Mouse (Mus musculus): ENCODE measurements around the gene Mrps35. TPM values are rescaled to one million over a fixed set of nuclear protein-coding genes. Genes with fewer than 3 reads are reported as not detected.

Mrps35 gene
- total RNA-seq, 1 experiment from 2014 or later = 43.6 TPM

DNA sequence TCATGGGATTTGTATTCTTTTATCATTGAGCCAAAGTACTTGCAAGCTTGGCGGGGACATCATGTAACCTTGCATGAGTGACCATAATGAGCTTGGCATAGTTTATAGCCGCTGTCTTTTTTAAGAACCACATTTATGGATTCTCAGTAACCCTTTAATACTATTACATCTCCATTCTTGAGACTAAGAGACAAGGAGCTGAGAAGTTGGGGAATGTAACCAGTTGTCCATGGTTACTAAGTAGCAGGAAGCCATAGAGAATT lies 19.5 kb upstream of the Mrps35 start:
- no peak for ATAC-seq (replicated peaks in 1 of 2; ENCODE audit: insufficient read depth in 1 of 2, low FRiP score in 2 of 2, low TSS enrichment in 1 of 2, low read depth in 1 of 2, poor library complexity in 2 of 2, severe bottlenecking in 2 of 2)

DNA sequence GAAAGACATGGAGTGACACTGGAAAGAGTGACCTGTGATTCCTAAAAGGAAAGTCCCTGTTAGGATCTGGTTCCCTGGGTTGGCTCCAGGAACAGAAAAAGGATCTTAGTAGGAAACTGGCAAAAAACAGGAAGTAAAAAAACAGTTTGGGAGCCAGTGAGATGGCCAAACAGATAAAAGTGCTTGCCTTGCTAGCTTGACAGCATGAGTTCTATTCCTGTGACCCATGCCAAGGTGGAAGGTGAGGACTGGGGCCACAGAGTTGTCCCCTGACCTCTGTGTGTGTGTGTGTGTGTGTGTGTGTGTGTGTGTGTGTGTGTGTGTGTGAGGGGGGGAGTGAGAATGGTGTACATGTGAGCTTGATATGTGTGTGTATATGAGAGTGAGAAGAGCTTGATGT lies 19.0 kb upstream of the Mrps35 start:
- ATAC-seq (replicated peaks in 1 of 2; ENCODE audit: insufficient read depth in 1 of 2, low FRiP score in 2 of 2, low TSS enrichment in 1 of 2, low read depth in 1 of 2, poor library complexity in 2 of 2, severe bottlenecking in 2 of 2) = no peak

DNA sequence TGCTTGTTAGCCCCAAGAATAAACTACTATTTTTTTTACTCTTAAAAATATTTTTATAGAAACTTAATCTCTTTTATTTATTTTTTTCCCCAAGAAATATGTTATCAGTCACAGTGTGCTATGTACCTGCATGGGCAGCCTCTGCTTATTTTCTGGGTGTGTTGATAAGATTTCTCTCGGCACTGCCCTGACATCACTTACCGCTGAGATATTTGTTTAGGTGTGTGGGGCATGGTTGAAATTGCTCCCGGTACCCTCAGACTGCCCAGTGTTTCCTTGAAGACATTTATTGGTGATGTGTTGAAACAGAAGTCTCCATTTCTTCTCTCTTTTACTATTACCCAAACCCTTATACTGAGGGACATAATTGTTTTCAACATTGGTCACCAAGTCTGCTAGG lies 17.8 kb upstream of the Mrps35 start:
- no peak for ATAC-seq (replicated peaks in 1 of 2; ENCODE audit: insufficient read depth in 1 of 2, low FRiP score in 2 of 2, low TSS enrichment in 1 of 2, low read depth in 1 of 2, poor library complexity in 2 of 2, severe bottlenecking in 2 of 2)

DNA sequence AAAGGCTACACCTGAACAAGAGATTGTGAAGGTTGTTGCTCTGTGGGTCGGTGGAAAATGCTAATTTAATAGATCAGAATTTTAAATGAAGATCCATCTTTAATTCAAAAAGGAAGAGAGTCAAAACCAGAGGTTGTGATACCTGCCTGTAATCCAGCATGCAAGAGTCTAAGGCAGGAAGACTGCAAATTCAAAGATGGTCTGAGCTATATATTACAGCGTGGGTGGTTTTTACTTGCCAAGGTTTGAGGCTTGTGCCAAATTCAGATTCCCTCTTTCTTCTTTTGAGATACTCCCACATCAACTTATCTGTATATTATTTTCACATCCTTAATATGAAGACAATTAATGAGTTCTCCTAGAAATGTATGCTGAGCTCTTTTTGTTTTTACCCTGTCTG lies 14.2 kb upstream of the Mrps35 start:
- ATAC-seq (replicated peaks in 1 of 2; ENCODE audit: insufficient read depth in 1 of 2, low FRiP score in 2 of 2, low TSS enrichment in 1 of 2, low read depth in 1 of 2, poor library complexity in 2 of 2, severe bottlenecking in 2 of 2) = no peak

DNA sequence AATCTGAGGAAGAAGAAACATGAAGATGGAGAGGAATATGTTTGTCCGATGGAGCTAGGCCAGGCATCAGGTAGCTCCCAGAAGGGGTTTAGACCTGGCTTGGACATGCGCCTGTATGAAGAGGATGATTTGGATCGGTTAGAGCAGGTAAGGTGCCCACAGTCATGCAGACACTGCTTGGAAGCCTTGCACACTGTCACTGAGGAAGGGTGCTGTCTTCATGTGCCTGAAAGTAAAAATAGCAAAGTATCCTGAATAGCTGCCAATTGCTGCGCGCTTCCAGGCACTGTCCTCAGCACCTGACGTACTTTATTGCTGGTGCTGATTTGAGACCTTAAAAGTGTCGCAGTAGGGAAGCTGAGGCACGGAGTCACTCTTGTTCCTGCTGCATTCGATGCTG lies 13.0 kb upstream of the Mrps35 start:
- no peak for ATAC-seq (replicated peaks in 1 of 2; ENCODE audit: insufficient read depth in 1 of 2, low FRiP score in 2 of 2, low TSS enrichment in 1 of 2, low read depth in 1 of 2, poor library complexity in 2 of 2, severe bottlenecking in 2 of 2)

DNA sequence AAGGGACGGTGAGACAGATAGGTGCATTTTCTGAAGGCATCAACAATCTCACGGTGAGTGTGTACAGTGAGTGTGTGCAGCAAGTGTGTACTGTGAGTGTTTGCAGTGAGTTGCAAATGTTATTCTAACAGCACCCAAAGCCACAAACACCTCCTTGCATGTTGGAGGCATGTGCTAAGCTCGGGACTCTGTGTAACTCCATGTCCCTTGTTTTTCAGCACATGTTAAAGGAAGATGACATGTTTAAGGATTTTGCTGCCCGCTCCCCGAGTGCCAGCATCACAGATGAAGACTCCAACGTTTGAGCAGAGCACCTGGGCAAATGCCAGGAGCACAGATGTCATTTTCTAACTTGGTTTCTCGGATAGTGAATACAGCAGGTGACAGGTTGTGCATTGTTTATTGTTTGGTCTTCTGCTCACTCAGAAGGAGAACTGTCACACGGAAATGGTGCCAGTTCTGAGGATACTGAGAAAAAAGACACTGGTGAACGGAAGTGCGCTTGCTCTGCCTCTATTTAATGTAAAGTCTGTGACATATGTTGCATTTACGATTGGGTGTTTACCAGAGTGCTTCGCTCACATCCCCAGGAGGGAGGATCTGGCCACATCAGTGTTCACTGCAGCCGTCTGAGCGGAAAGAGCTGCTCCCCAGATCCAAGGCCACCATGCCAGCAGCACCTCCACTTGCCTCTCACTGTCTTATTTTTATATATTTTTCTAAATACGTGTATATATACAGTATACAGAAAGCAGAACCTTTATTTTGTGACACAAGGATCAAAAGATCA lies 12.3 kb upstream of the Mrps35 start:
- ATAC-seq (replicated peaks in 1 of 2; ENCODE audit: insufficient read depth in 1 of 2, low FRiP score in 2 of 2, low TSS enrichment in 1 of 2, low read depth in 1 of 2, poor library complexity in 2 of 2, severe bottlenecking in 2 of 2) = no peak

DNA sequence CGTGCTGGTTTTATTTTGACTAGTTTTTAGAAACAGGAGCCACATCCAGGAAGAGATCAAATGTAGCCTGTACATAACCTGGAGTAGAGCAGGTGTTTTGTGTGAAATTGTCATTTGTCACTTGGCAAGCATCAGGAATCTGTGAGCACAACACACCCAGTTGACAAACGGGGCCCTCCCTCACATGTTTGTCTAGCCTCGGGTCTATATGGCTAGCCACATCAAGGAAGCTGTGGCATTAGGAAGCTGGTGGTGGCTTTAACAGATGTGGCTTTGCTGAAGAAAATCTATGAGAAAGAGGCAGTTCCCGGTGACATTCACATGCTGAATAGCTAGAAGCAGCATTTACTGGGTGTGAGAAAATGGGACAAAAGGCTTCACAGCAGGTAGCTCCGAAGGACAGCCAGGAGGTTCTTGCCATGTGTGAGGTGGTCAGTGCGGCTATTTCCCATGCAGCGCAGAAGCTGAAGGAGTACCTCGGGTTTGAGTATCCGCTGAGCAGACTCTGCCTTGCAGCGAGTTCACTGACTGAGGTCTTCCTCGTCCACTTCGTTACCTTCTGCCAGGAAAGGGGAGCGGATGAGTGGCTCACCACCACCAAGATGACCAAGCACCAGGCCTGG lies 10.2 kb upstream of the Mrps35 start, which contains the start of gene Rep15:
Gene Rep15, plus strand, starts transcription at position 282 of the 623 bp plus-strand sequence.
- no peak for ATAC-seq (replicated peaks in 1 of 2; ENCODE audit: insufficient read depth in 1 of 2, low FRiP score in 2 of 2, low TSS enrichment in 1 of 2, low read depth in 1 of 2, poor library complexity in 2 of 2, severe bottlenecking in 2 of 2)

DNA sequence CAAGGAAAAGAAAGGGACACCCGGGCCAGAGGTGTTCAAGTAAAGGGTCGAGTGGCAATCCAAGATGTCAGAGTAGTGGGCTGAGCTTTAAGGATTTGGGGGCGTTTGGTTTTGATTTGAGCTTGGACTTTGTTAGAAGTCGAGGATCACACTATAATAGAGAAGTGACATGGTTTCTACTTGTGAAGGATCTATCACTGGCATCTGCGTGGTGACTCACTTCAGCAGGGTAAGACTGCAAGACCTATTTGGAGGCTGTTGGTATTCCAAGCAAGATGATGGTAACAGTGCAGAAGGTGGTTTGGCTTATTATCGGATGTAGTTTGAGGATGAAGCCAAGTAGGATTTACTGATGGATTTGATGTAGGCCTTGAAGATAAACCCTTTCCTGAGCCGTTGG lies 1.1 kb downstream of the Mrps35 start:
- no peak for ATAC-seq (replicated peaks in 1 of 2; ENCODE audit: insufficient read depth in 1 of 2, low FRiP score in 2 of 2, low TSS enrichment in 1 of 2, low read depth in 1 of 2, poor library complexity in 2 of 2, severe bottlenecking in 2 of 2)

DNA sequence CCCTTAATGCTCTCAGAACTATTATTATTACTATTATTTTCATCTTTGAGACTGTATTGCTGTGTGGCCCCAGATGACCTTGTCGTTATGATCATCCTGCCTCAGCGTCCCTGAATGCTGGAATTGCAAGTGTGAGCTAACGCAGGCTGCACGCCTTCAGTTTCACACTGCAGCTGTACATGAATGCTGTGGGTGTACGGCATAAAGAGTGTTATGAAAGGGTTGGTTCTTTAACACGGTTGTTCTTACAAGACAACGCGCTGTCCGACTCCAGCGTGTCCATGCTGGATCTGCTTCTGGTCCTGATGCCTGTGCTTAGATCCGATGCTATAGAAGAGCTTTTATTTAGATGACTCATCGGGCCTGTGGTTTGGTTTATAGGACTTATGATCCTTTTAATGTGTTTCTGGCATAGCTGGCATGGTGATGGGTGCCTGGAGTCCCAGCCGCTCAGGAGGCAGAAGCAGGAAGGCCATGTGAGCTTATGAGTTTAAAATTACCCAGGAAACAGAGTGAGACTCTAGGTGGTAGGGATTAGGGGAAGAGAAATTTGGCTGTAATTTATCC lies 6.8 kb downstream of the Mrps35 start:
- no peak for ATAC-seq (replicated peaks in 1 of 2; ENCODE audit: insufficient read depth in 1 of 2, low FRiP score in 2 of 2, low TSS enrichment in 1 of 2, low read depth in 1 of 2, poor library complexity in 2 of 2, severe bottlenecking in 2 of 2)

DNA sequence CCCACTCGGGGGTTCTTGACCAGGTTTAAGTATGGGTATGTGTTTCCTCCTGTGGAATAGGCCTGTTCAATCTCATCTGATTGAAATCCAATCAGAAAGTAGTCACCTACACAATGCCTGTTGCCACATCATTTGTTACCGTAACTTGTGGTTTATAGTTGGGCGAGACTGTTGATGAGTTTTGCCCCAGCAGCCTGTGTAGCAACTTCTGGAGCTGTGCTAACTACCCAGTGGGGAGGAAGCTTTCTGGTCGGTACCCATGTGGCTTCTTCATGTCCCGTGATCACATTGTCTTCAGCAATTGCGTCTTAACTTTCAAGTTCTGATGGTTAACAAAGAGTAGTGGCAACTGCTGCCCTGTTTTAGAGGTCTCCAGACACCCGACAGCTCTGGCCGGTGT lies 9.1 kb downstream of the Mrps35 start:
- peak; percentile 62 to 87; a peak in 2 of 4 replicates for ATAC-seq (replicated peaks in 1 of 2; ENCODE audit: insufficient read depth in 1 of 2, low FRiP score in 2 of 2, low TSS enrichment in 1 of 2, low read depth in 1 of 2, poor library complexity in 2 of 2, severe bottlenecking in 2 of 2)

DNA sequence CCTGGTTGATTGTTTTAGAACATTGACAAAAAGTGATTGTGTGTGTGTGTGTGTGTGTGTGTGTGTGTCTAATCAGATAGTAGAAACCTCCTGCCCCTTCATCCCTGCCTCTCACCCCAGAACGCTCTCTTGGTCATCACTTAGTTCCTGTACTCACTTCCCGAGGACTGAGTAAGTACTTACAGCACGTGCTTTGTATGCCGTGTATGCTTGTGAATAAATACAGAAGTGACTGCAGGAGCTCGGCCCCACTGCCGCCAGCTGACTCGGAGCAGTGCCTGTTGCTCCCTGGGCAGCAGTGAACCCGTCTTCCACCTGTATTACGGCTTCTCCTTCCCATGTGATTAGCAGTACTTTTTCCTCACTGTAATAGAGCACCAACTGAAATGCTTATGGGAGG lies 9.9 kb downstream of the Mrps35 start:
- ATAC-seq (replicated peaks in 1 of 2; ENCODE audit: insufficient read depth in 1 of 2, low FRiP score in 2 of 2, low TSS enrichment in 1 of 2, low read depth in 1 of 2, poor library complexity in 2 of 2, severe bottlenecking in 2 of 2) = peak in 1 of 2 experiments; percentile 30; a peak in 1 of 4 replicates

DNA sequence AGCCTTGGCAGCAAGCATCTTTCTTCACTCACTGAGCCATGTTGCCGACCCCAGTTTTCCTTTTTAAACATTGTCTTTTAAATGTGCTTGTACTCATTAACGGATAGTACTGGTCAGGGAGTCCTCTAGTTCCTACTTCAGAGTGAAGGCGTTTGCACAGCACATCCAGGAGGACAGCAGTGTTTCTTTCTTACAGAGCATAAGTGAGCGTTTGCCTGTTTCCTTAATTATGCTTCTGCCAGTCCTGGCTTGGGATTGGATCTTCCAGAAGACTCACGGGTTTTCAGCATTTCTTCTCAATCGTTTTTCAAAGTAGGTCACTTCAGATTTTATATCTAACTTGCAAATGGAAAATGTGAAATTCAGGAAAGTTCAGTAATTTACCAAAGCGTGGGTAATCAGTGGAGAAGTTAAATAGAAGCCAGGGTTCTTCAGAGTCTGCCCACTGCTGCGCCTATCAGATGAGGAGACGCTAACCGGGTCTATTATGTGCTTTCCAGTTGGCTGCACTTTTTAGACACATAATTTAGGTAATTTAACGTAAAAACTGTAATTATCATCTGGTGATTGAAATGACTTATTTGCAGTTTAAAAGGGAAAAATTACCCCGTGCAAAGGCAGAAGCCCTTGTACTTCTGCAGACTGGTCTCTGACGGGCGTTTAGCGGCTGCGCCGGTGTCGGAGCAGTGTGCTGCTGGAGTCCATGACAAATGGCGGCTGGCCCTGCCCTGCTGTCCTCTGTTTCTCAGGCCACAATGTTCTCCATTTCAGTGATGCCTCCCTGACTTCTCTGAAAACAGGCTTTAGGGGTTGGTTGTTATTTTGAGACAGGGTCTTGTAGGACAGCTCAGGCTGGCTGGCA lies 11.5 kb downstream of the Mrps35 start:
- ATAC-seq (replicated peaks in 1 of 2; ENCODE audit: insufficient read depth in 1 of 2, low FRiP score in 2 of 2, low TSS enrichment in 1 of 2, low read depth in 1 of 2, poor library complexity in 2 of 2, severe bottlenecking in 2 of 2) = no peak

DNA sequence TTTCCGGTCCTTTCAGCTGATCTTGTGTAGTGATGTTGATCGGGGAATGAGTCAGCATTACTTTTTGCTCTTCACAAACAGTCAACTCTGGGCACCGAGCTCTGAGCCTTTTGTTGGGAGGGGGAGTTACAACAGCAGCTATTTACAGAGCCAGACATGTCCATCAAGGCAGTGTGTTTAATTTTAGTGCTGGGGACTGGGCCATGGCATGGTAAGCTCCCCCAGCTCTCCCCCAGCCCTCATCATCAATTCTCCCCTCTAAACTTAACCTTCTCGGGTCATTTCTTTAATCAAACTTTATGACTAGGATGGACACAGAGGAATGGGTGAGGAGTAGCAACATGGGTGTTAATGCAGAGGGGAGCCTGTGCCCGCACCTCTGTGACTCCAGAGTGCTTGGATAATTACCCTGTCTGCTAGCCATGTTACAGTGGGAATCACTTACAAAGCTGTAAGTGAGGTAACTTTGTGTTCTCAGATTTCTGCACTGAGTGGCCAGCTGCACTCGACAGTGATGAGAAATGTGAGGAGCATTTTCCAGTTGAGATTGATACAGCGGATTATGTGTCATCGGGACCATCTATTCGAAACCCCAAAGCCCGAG lies 12.9 kb downstream of the Mrps35 start:
- no peak for ATAC-seq (replicated peaks in 1 of 2; ENCODE audit: insufficient read depth in 1 of 2, low FRiP score in 2 of 2, low TSS enrichment in 1 of 2, low read depth in 1 of 2, poor library complexity in 2 of 2, severe bottlenecking in 2 of 2)

DNA sequence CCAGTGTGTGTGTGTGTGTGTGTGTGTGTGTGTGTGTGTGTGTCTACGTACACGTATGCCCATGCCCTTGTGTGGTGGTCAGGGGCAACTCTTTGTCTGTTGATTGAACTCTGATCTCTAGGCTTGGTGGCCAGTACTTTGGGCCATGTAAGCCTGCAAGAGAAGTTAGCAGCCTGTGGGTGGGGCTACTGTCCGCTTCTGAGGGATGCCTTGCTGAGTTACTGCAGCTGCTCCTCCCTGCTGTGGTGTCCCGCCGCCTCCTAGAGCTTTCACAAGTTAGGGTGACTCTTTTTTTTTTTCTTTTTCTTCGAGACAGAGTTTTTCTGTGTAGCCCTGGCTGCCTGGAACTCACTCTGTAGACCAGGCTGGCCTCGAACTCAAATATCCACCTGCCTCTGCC lies 16.8 kb downstream of the Mrps35 start:
- ATAC-seq (replicated peaks in 1 of 2; ENCODE audit: insufficient read depth in 1 of 2, low FRiP score in 2 of 2, low TSS enrichment in 1 of 2, low read depth in 1 of 2, poor library complexity in 2 of 2, severe bottlenecking in 2 of 2) = no peak

DNA sequence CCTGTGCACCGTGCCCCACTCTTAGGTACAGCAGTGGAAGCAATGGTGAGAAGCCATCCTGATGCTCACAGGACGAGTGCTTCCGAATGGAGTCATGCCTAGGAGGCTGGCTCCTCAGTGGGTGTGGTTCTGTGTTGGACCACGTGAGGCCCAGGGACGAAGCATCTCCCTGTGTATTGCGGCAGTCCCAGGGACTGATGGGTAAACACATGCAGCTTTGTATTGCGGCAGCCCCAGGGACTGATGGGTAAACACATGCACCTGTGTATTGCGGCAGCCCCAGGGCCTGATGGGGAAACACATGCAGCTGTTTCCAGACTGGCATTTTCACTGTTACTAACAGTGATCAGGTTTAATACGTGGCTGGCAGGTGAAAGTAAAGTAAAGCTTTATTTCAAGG lies 19.1 kb downstream of the Mrps35 start:
- no peak for ATAC-seq (replicated peaks in 1 of 2; ENCODE audit: insufficient read depth in 1 of 2, low FRiP score in 2 of 2, low TSS enrichment in 1 of 2, low read depth in 1 of 2, poor library complexity in 2 of 2, severe bottlenecking in 2 of 2)

DNA sequence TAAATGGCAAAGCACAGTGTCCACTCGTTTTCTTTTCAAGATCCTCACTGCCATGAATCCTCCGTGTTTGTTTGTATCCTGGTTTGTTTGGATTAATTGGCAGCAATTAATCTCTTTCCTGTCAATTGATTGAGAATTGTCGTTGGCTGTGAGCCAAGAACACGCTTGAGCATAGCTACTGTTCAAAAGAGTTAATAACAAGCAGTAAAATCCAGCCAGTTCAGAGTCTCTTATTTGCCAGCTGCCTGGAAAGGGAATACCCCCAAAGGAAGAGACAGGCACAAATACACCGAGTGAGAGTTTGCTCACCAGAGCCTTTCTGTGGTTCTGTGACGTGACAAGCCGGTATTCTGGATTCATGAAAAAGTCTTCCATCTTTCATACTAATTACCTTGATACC lies 19.5 kb downstream of the Mrps35 start:
- ATAC-seq (replicated peaks in 1 of 2; ENCODE audit: insufficient read depth in 1 of 2, low FRiP score in 2 of 2, low TSS enrichment in 1 of 2, low read depth in 1 of 2, poor library complexity in 2 of 2, severe bottlenecking in 2 of 2) = no peak

DNA sequence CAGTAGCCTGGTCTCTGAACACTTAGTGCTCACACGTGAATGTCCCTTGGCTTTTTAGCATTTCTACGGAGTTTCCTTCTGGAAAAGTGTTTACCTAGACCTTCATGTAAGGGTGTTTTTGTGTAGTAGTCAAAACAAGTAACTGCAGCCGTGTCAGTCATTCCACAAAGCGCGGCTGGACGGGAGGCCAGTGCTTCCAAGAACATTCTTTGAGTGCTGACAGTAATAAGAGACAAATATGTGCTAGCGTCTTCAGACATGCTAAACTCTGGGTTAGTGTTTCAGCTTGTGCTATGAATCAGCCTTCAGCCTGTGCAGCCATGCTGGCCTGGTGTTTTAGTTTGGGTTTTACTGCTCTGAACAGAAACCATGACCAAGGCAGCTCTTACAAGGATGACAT lies 20.1 kb downstream of the Mrps35 start:
- no peak for ATAC-seq (replicated peaks in 1 of 2; ENCODE audit: insufficient read depth in 1 of 2, low FRiP score in 2 of 2, low TSS enrichment in 1 of 2, low read depth in 1 of 2, poor library complexity in 2 of 2, severe bottlenecking in 2 of 2)
